Mouse (Mus musculus) CD4-positive, CD25-positive, alpha-beta regulatory T cell, adult 9 weeks (primary cell): ENCODE measurements around the gene Olfr488. TPM values are rescaled to one million over a fixed set of nuclear protein-coding genes. Genes with fewer than 3 reads are reported as not detected.

Experiments
- polyA plus RNA-seq: library from polyadenylated mRNA; unstranded; fragments of 100-300 nt; shearing (Covaris generic); gene quantifications from one replicate; pipeline ENCODE4 v1.2.1, GENCODE M21; 2017

Olfr488 gene
- not detected for polyA plus RNA-seq

GRCm38 (mm10) chr7:108258247-108258646 is at the start of gene Olfr488:
Gene Olfr488 (minus strand): TSS chr7:108258347.

DNA sequence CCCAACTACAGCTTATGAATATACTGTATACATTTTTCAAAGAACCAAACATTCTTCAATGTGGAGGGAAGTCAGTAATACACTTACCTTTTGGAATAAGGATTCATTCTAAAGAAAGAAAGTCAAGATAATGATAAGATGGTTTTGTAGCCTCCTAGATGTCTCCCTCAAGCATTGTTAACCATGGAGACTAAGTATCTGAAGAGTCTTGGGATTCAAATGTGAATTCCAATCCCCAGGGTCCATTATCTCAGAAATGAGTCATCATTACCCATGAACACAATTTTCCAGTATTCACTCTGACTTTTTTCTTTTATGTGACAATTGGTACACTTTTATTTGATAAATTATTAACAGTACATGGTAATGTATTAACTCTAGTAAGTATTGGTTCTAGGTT is 30.7 kb upstream of the Olfr488 start, which contains the start of gene Olfr490:
Gene Olfr490, minus strand, starts transcription at position 101 of the 400 bp plus-strand sequence.

DNA sequence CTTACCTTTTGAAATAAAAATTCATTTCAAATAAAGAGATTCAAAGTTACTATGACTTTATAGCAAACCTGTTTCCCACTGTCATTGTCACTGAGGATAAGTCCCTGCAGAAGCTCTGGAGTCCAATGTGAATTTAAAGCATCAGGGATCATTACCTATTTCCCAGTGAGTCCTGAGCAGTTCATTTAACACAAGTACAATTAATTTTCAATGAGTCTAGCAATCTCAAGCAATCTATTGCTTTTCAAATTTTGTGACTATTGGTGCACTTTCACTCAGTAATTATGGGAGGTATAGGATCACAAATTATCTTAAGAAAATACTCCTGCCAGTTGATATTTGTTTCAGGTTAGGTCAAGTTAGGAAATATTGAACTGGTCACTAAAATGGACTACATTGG is 43.6 kb downstream of the Olfr488 start, which contains the start of gene Olfr487:
Gene Olfr487, minus strand, starts transcription at position 101 of the 400 bp plus-strand sequence.

Other genes with a start within 250 kb of the Olfr488 start
- not detected for gene Olfr478, start 224.4 kb downstream of the Olfr488 start, polyA plus RNA-seq
- not detected for gene Olfr479, start 207.7 kb downstream of the Olfr488 start, polyA plus RNA-seq
- not detected for gene Olfr480, start 191.0 kb downstream of the Olfr488 start, polyA plus RNA-seq
- gene Olfr481, start 178.5 kb downstream of the Olfr488 start, polyA plus RNA-seq: 0.06 TPM
- gene Olfr482, start 160.8 kb downstream of the Olfr488 start, polyA plus RNA-seq: 0.12 TPM
- gene Olfr483, start 157.5 kb downstream of the Olfr488 start, polyA plus RNA-seq: not detected
- 0.10 TPM for gene Olfr484, start 130.9 kb downstream of the Olfr488 start, polyA plus RNA-seq
- not detected for gene Olfr485, start 98.5 kb downstream of the Olfr488 start, polyA plus RNA-seq
- not detected for gene Olfr486, start 85.6 kb downstream of the Olfr488 start, polyA plus RNA-seq
- gene Olfr487, start 43.7 kb downstream of the Olfr488 start, polyA plus RNA-seq: not detected
- not detected for gene Olfr490, start 30.6 kb upstream of the Olfr488 start, polyA plus RNA-seq
- gene Olfr491, start 55.1 kb upstream of the Olfr488 start, polyA plus RNA-seq: not detected
- gene Olfr492, start 65.3 kb upstream of the Olfr488 start, polyA plus RNA-seq: not detected
- not detected for gene Olfr493, start 88.6 kb upstream of the Olfr488 start, polyA plus RNA-seq
- not detected for gene Olfr494, start 107.0 kb upstream of the Olfr488 start, polyA plus RNA-seq
- not detected for gene Olfr495, start 134.8 kb upstream of the Olfr488 start, polyA plus RNA-seq
- gene Olfr497, start 162.1 kb upstream of the Olfr488 start, polyA plus RNA-seq: not detected
- gene Olfr498, start 207.0 kb upstream of the Olfr488 start, polyA plus RNA-seq: not detected